Mouse (Mus musculus): ENCODE measurements around the gene Tbl3. TPM values are rescaled to one million over a fixed set of nuclear protein-coding genes. Genes with fewer than 3 reads are reported as not detected.
A peak's percentile ranks its signal among the peaks of the same experiment; 100 is the strongest.

The Tbl3 gene
- total and polyA plus RNA-seq, 2 experiments from 2014 or later: 30.1 to 42.2 TPM

GRCm38 (mm10) chr17:24733434-24734050, 26.1 kb upstream of the Tbl3 start:
- Histone ChIP-seq H3K4me1 (ENCODE audit: control insufficient read depth, insufficient read depth) (peaks cover 38% of the 10 kb centered on the region), H3K9ac (replicated peaks; ENCODE audit: low read depth, low read length) (no peak overlapping the region), H3K4me3 (ENCODE audit: low read depth, low read length) (no peak overlapping the region), H3K27ac (ENCODE audit: low read depth) (peak overlapping the region; percentile 97), H3K9me3 (replicated peaks; ENCODE audit: control insufficient read depth, low read length) (no peaks in the 10 kb centered on the region), H3K36me3 (replicated peaks; ENCODE audit: control insufficient read depth, insufficient read depth, low read length) (no peaks in the 10 kb centered on the region), H3K4me2 (ENCODE audit: low read depth, low read length) (no peak overlapping the region), H3K27me3 (ENCODE audit: control insufficient read depth, insufficient read depth, low read length) (no peaks in the 10 kb centered on the region)
- WGBS: 91% methylated on average over 21 of the region's 21 CpGs
- no peak for TF ChIP-seq CTCF (IDR thresholded peaks at IDR 0.05; ENCODE audit: low read depth)
- TF ChIP-seq EP300 (IDR thresholded peaks at IDR 0.05; ENCODE audit: low read depth): no peak
- no peak for ATAC-seq (ENCODE audit: insufficient read depth, low read depth)
- no peak for DNase-seq (ENCODE audit: low spot score)

DNA sequence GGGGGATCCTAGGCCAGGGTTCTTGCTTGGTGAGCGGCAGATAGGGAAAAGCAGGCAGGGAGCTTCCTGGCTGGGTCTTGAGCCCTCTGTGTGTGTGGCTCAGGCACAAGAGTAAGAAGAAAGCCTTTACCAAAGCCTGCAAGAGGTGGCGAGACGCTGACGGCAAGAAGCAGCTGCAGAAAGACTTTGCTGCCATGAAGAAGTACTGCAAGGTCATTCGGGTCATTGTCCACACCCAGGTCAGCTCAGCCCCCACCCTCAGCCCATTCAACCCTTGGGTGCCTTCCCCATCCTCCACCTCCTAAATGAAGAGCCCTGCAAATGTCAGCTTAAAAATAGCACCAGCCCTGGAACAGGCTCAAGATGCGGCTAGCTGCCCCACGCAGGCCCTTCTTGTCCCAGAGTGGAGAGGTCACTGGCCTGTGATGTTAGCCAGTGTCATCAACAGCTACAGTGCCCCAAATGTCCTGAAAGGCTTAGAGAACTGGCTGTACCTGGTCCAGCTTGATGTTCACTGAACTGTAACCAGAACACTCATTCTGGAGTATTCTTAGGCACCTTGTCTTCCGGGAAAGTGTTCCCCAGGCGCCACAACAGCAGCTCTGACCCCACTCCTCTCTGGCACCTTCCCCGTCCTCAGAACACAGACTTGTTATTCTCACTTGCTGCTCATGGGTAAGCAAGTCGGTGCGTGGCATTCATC, 24.9 kb upstream of the Tbl3 start:
- H3K4me2 ChIP-seq (ENCODE audit: low read depth, low read length): peak overlapping the region; percentile 13; the same call in 1 of the 2 replicates
- peak overlapping the region; percentile 97 for H3K27ac ChIP-seq (ENCODE audit: low read depth)
- DNase-seq (ENCODE audit: low spot score) (peak; percentile 75), ATAC-seq (ENCODE audit: insufficient read depth, low read depth) (peak; percentile 47)
- WGBS: 46% methylated on average over 12 of the region's 12 CpGs
- H3K9ac ChIP-seq (replicated peaks; ENCODE audit: low read depth, low read length): peak overlapping the region; percentile 43; the same call in 1 of the 2 replicates
- H3K4me3 ChIP-seq (ENCODE audit: low read depth, low read length): no peak overlapping the region
- no peaks in the 10 kb centered on the region for H3K36me3 ChIP-seq (replicated peaks; ENCODE audit: control insufficient read depth, insufficient read depth, low read length)
- H3K4me1 ChIP-seq (ENCODE audit: control insufficient read depth, insufficient read depth): peaks cover 39% of the 10 kb centered on the region
- H3K9me3 ChIP-seq (replicated peaks; ENCODE audit: control insufficient read depth, low read length): no peaks in the 10 kb centered on the region
- TF ChIP-seq CTCF (IDR thresholded peaks at IDR 0.05; ENCODE audit: low read depth): no peak
- no peak for TF ChIP-seq EP300 (IDR thresholded peaks at IDR 0.05; ENCODE audit: low read depth)
- H3K27me3 ChIP-seq (ENCODE audit: control insufficient read depth, insufficient read depth, low read length): no peaks in the 10 kb centered on the region

DNA sequence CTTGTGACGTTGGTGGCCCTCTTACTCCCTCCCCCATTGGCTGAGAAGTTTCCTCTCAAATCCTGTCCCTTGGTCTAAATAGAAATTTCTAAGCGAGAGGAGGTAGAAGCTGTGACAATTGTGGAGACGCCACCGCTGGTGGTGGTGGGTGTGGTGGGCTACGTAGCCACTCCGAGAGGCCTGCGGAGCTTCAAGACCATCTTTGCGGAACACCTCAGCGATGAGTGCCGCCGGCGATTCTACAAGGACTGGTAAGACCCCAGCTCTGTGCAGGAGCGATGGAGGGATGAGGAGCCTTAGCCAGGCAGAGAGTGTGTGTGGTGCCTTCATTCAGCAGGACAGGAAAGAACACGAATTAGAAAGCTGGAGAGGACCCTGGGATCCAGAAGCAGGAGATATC, 23.3 kb upstream of the Tbl3 start:
- no peak for ATAC-seq (ENCODE audit: insufficient read depth, low read depth)

DNA sequence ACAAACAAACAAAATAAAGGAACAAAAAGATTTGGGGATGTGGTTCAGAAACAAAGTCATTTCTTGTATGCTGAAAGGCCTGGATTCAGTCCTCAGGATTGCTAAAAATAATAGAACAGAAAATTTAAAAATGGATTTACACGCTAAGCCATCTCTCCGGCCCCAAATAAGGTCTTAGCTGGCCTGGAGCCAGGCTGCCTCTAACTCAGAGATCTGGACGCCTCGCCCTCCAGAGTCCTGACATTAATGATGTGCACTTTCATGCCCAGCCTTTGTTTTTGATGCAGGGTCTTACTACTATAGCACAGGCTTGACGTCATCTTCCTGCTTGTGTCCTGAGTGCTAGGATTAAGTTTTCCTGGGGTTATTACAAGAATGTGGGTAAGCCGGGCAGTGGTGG, 21.6 kb upstream of the Tbl3 start:
- H3K36me3 ChIP-seq (replicated peaks; ENCODE audit: control insufficient read depth, insufficient read depth, low read length): no peaks in the 10 kb centered on the region
- TF ChIP-seq CTCF (IDR thresholded peaks at IDR 0.05; ENCODE audit: low read depth) (no peak), EP300 (IDR thresholded peaks at IDR 0.05; ENCODE audit: low read depth) (no peak)
- H3K9me3 ChIP-seq (replicated peaks; ENCODE audit: control insufficient read depth, low read length): no peaks in the 10 kb centered on the region
- no peak overlapping the region for H3K27ac ChIP-seq (ENCODE audit: low read depth)
- 35% methylated on average over 6 of the region's 6 CpGs for WGBS
- H3K9ac ChIP-seq (replicated peaks; ENCODE audit: low read depth, low read length): no peak overlapping the region
- H3K4me1 ChIP-seq (ENCODE audit: control insufficient read depth, insufficient read depth): peaks cover 26% of the 10 kb centered on the region
- no peak overlapping the region for H3K4me2 ChIP-seq (ENCODE audit: low read depth, low read length)
- no peak overlapping the region for H3K4me3 ChIP-seq (ENCODE audit: low read depth, low read length)
- ATAC-seq (ENCODE audit: insufficient read depth, low read depth) (no peak), DNase-seq (ENCODE audit: low spot score) (peak; percentile 52)
- H3K27me3 ChIP-seq (ENCODE audit: control insufficient read depth, insufficient read depth, low read length): no peaks in the 10 kb centered on the region

More for the DNA sequence above, 23.3 kb upstream of the Tbl3 start:
- H3K27me3 ChIP-seq (ENCODE audit: control insufficient read depth, insufficient read depth, low read length): no peaks in the 10 kb centered on the region
- no peak overlapping the region for H3K9ac ChIP-seq (replicated peaks; ENCODE audit: low read depth, low read length)
- TF ChIP-seq EP300 (IDR thresholded peaks at IDR 0.05; ENCODE audit: low read depth) (no peak), CTCF (IDR thresholded peaks at IDR 0.05; ENCODE audit: low read depth) (no peak)
- H3K36me3 ChIP-seq (replicated peaks; ENCODE audit: control insufficient read depth, insufficient read depth, low read length): no peaks in the 10 kb centered on the region
- peaks cover 29% of the 10 kb centered on the region for H3K4me1 ChIP-seq (ENCODE audit: control insufficient read depth, insufficient read depth)
- no peaks in the 10 kb centered on the region for H3K9me3 ChIP-seq (replicated peaks; ENCODE audit: control insufficient read depth, low read length)
- no peak overlapping the region for H3K27ac ChIP-seq (ENCODE audit: low read depth)
- no peak overlapping the region for H3K4me3 ChIP-seq (ENCODE audit: low read depth, low read length)
- DNase-seq (ENCODE audit: low spot score): no peak
- WGBS: 86% methylated on average over 14 of the region's 14 CpGs
- no peak overlapping the region for H3K4me2 ChIP-seq (ENCODE audit: low read depth, low read length)

DNA sequence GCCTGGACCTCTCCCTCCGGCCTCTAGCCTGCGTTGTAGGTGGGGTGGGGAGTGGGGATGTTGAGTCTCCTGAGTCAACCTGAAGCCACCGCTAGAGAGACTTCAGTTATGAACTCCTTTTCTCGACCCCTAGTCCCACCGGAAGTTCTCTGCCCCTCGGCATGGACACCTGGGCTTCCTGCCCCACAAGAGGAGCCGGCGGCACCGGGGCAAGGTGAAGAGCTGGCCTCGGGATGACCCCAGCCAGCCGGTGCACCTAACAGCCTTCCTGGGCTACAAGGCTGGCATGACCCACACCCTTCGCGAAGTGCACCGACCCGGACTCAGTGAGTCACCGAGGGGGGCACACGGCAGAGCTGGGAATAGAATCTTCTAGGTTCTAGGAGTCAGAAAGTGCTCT, 20.7 kb upstream of the Tbl3 start:
- Histone ChIP-seq H3K27me3 (ENCODE audit: control insufficient read depth, insufficient read depth, low read length) (no peaks in the 10 kb centered on the region), H3K36me3 (replicated peaks; ENCODE audit: control insufficient read depth, insufficient read depth, low read length) (no peaks in the 10 kb centered on the region), H3K9me3 (replicated peaks; ENCODE audit: control insufficient read depth, low read length) (no peaks in the 10 kb centered on the region), H3K27ac (ENCODE audit: low read depth) (no peak overlapping the region), H3K4me2 (ENCODE audit: low read depth, low read length) (no peak overlapping the region), H3K4me3 (ENCODE audit: low read depth, low read length) (no peak overlapping the region), H3K4me1 (ENCODE audit: control insufficient read depth, insufficient read depth) (peaks cover 24% of the 10 kb centered on the region), H3K9ac (replicated peaks; ENCODE audit: low read depth, low read length) (no peak overlapping the region)
- TF ChIP-seq EP300 (IDR thresholded peaks at IDR 0.05; ENCODE audit: low read depth) (no peak), CTCF (IDR thresholded peaks at IDR 0.05; ENCODE audit: low read depth) (no peak)
- no peak for DNase-seq (ENCODE audit: low spot score)
- 63% methylated on average over 17 of the region's 17 CpGs for WGBS
- no peak for ATAC-seq (ENCODE audit: insufficient read depth, low read depth)

All from heart, postnatal 0 days (tissue).